Comparison of ENCODE assay signal across 17 mouse cellular contexts in the genomic region with DNA sequence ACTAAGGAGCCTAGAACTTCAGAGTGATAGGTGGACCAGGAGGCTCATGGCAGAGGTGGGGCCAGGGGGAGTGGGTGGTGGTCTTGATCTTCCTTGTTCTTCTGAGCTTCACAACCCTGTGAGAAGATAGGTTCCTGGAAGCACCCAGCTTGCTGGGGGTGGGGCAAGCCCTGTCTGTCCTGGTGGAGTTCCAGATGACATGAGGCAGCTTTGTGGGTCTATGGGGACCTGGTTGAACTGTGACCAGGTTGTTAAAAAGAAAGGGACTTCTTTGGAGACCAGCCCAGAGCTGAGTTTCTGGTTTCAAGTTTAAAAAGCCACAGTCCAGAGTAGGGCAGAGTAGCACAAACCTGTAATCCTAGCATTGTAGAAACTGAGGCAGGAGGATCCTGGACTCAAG. TPM values are rescaled to one million over a fixed set of nuclear protein-coding genes. Genes with fewer than 3 reads are reported as not detected.
"Had no signal": no experiment of that assay in that cellular context is flagged by ENCODE, and none has a peak within 500 bp of the region (broad histone marks: within the 10 kb centered on the region; RNA-seq: fewer than 3 reads in every experiment).

No protein-coding gene starts in this region.

- H3K9me3 ChIP-seq: intestine, embryonic 15.5 days; limb, embryonic 10.5 days; liver, embryonic 12.5 days; lung, embryonic 15.5 days; midbrain, embryonic 15.5 days; neural tube, embryonic 13.5 days; stomach, embryonic 15.5 days had no signal

- ATAC-seq: intestine, embryonic 15.5 days; liver, embryonic 12.5 days; midbrain, embryonic 15.5 days had no signal

- H3K27me3 ChIP-seq: intestine, embryonic 15.5 days; lung, embryonic 15.5 days; midbrain, embryonic 15.5 days; neural tube, embryonic 13.5 days; stomach, embryonic 15.5 days had no signal

- H3K4me1 ChIP-seq: limb, embryonic 10.5 days; liver, embryonic 12.5 days; lung, embryonic 15.5 days; midbrain, embryonic 15.5 days; neural tube, embryonic 13.5 days; stomach, embryonic 15.5 days had no signal

- H3K36me3 ChIP-seq: intestine, embryonic 15.5 days; limb, embryonic 10.5 days; liver, embryonic 12.5 days; lung, embryonic 15.5 days; midbrain, embryonic 15.5 days; neural tube, embryonic 13.5 days; stomach, embryonic 15.5 days had no signal

- H3K9ac ChIP-seq: intestine, embryonic 15.5 days; liver, embryonic 12.5 days; lung, embryonic 15.5 days; midbrain, embryonic 15.5 days; neural tube, embryonic 13.5 days; stomach, embryonic 15.5 days had no signal

- H3K27ac ChIP-seq: intestine, embryonic 15.5 days; limb, embryonic 10.5 days; liver, embryonic 12.5 days; lung, embryonic 15.5 days; macrophage; midbrain, embryonic 15.5 days; neural tube, embryonic 13.5 days; stomach, embryonic 15.5 days had no signal

- DNase-seq: lung, postnatal 14 days; retina, postnatal 1 day; thymus, adult 2 months; thymus, postnatal 25 days had no signal

- H3K4me2 ChIP-seq: intestine, embryonic 15.5 days; liver, embryonic 12.5 days; lung, embryonic 15.5 days; midbrain, embryonic 11.5 days; midbrain, embryonic 15.5 days; neural tube, embryonic 13.5 days; stomach, embryonic 15.5 days had no signal

- H3K4me3 ChIP-seq: intestine, embryonic 15.5 days; limb, embryonic 10.5 days; liver, embryonic 12.5 days; lung, embryonic 15.5 days; megakaryocyte, embryonic 14.5 days; midbrain, embryonic 15.5 days; neural tube, embryonic 13.5 days; stomach, embryonic 15.5 days had no signal

RNA-seq across cellular contexts. Expression of gene Aldh3b3, which starts 0.6 kb away (rescaled TPM):
- total RNA-seq: layer of hippocampus, adult 8-10 months; layer of hippocampus, postnatal 14 days; monocyte, adult 5-6 weeks had no signal
- polyA plus RNA-seq: intestine, embryonic 15.5 days; limb, embryonic 10.5 days; liver, embryonic 12.5 days; macrophage; midbrain, embryonic 11.5 days; midbrain, embryonic 15.5 days; neural tube, embryonic 13.5 days had no signal

RNA-seq across cellular contexts. Expression of gene Aldh3b2, which starts 13.1 kb away (rescaled TPM):
- total RNA-seq: monocyte, adult 5-6 weeks had no signal
- polyA plus RNA-seq: macrophage had no signal

RNA-seq across cellular contexts. Expression of gene Acy3, which starts 27.3 kb away (rescaled TPM):
- total RNA-seq: monocyte, adult 5-6 weeks had no signal
